Mouse (Mus musculus) naive thymus-derived CD4-positive, alpha-beta T cell, adult 2 months (primary cell): ENCODE measurements around the gene Acot2.
"Not testable (repeated sequence)": the region's sequence is repeated elsewhere in the genome, so short reads cannot be mapped to it uniquely, and the experiment has no call there.

Experiments used
- DNase-seq: peaks from one replicate; pipeline ENCODE4 v3.0.0-alpha.2; 2011; ENCODE audit warnings: low read depth

Acot2 gene

DNA sequence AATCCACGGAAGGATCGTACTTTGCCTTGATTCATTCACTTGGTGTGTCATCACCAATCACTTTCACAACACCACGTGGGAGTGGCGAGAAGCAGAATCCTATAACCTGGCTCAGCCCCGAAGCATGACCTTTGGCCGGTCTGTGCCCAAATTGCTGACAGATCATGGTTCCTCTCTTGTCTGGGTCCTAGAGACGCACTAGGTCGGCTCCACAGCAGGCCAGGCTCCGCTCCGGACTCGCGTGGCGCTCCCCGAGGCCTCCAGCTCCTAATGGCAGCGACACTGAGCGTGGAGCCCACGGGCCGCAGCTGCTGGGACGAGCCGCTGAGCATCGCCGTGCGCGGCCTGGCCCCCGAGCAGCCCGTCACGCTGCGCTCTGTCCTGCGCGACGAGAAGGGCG lies 50.6 kb downstream of the Acot2 start, which contains the start of gene Acot4:
TSS of gene Acot4 (plus strand) at position 139 of the 400 bp plus-strand sequence.
- DNase-seq, result not testable (repeated sequence)

DNA sequence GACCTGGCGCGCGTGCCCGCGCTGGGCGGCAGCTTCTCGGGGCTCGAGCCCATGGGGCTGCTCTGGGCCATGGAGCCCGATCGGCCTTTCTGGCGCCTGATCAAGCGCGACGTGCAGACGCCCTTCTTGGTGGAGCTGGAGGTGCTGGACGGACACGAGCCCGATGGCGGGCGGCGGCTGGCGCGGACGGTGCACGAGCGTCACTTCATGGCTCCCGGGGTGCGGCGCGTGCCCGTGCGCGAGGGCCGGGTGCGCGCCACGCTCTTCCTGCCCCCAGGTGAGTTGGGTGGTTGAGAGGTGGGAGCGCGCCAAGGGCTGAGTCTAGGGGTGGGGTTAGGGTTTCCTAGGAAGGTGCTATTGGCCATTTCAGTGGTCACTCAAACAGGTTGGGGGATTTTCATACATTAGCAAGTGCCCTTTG lies 51.0 kb downstream of the Acot2 start, which contains the start of gene Gm49366:
TSS of gene Gm49366 (plus strand) at position 245 of the 421 bp plus-strand sequence.
- not testable (repeated sequence) for DNase-seq

DNA sequence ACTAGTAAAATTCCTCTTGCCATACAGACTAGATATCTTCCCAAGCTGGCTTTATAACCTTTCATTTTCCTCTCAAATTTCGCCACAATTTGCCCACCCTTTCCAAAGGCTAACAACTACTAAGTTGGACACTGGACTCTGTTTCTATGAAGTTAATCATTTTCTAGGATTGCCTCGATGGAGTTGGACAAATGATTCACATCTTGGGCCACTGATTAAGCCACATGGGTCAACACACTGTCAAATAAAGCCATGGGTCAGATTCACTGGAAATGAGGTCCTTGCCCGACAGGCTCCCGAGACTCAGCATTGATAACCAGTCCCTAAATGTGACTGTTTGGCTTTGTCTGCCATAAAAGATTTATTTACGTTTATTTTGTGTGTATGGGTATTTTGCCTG lies 54.6 kb downstream of the Acot2 start:
- DNase-seq, result no peak
